ENCODE assay signal across 7 mouse cellular contexts in the genomic region with DNA sequence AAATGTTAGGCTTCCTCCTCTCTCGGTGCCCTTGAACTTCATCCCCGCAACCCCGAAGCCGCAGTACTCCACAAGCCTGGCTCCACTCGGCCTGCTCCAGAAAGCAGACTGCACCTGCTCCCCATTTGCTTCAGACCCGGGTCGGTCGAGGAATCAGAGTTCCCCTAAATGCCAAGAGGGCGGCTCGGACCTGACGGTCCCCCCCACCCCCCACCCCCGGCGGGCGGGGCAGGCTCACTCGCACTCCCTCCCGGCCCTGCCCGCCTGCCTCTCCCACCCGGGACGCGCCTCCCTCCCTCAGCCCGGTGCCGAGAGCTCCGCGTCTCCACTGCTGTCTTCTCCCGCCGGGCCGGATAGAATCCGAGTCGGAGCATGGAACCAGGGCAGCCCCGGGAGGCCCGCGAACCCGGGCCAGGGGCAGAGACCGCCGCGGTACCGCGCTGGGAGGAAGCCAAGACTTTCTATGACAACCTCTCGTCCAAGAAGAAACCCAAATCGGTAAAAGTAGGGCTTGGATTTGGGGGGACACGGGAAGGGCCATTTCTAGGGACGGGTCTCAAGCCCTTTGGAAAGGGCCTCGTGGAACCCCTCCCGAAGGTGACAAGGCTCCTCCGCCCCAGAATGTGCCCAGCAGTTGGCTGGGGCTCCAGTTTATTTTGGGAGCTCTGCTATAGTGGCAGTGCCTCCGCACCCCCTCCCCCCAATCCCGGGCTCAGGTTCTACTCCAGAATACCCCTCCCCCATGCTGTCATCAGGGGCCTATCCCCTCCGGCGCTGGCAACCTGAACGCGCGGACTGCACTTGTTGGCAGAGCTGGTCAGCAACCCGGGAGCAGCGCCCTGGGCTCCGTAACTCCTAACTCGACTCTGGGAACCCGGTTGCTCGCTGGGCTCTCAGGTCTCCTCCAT. TPM values are rescaled to one million over a fixed set of nuclear protein-coding genes. Genes with fewer than 3 reads are reported as not detected.
DNase-seq lines count a peak whose midpoint lies in the region; ATAC-seq lines count a peak whose summit lies in the region.

A gene (plus strand): TSS at position 319 of the 908 bp plus-strand sequence.

- under 1% methylated on average over 58 of the region's 58 CpGs for WGBS in forebrain, embryonic 12.5 days
- WGBS in midbrain, embryonic 10.5 days, result under 1% methylated on average over 58 of the region's 58 CpGs

- H3K9ac ChIP-seq in forebrain, embryonic 12.5 days, result peak within 1 kb of the TSS; percentile 59

- H3K9me3 ChIP-seq in forebrain, embryonic 12.5 days, result no peaks in the 10 kb centered on the region
- H3K9me3 ChIP-seq in midbrain, embryonic 10.5 days (replicated peaks), result no peaks in the 10 kb centered on the region

- no peaks in the 10 kb centered on the region for H3K36me3 ChIP-seq in forebrain, embryonic 12.5 days (replicated peaks)
- H3K36me3 ChIP-seq in midbrain, embryonic 10.5 days, result no peaks in the 10 kb centered on the region

- peak within 1 kb of the TSS; percentile 50 for H3K4me3 ChIP-seq in brown adipose tissue, adult 24 weeks (ENCODE audit: insufficient read depth, low read depth, low read length)
- H3K4me3 ChIP-seq in forebrain, embryonic 12.5 days (replicated peaks), result peak within 1 kb of the TSS; percentile 45
- peak within 1 kb of the TSS; percentile 64 for H3K4me3 ChIP-seq in midbrain, embryonic 10.5 days

- H3K27me3 ChIP-seq in forebrain, embryonic 12.5 days, result peaks cover 72% of the 10 kb centered on the region
- peaks cover 75% of the 10 kb centered on the region for H3K27me3 ChIP-seq in midbrain, embryonic 10.5 days (ENCODE audit: low read depth, poor library complexity, severe bottlenecking)

- peak; percentile 67 to 73 for DNase-seq in adrenal gland, adult 18-20 months (ENCODE audit: low spot score in 2 of 2)
- DNase-seq in heart, postnatal 14 days, result peak; percentile 62 to 79
- peak; percentile 53 to 56 for DNase-seq in layer of hippocampus, postnatal 10 days (ENCODE audit: low spot score in 2 of 2)
- DNase-seq in midbrain, embryonic 10.5 days (ENCODE audit: low spot score), result peak; percentile 50

- H3K27ac ChIP-seq in brown adipose tissue, adult 24 weeks (replicated peaks; ENCODE audit: low read depth, low read length), result peak within 1 kb of the TSS; percentile 23; the same call in 1 of the 2 replicates
- no peak within 1 kb of the TSS for H3K27ac ChIP-seq in forebrain, embryonic 12.5 days
- H3K27ac ChIP-seq in midbrain, embryonic 10.5 days (replicated peaks), result peak within 1 kb of the TSS; percentile 69; the same call in 1 of the 2 replicates

- peak; percentile 53 for ATAC-seq in forebrain, embryonic 12.5 days (ENCODE audit: low FRiP score)
- no peak for ATAC-seq in CD4-positive, CD25-positive, alpha-beta regulatory T cell, adult 4 months

- peak within 1 kb of the TSS; percentile 94 for H3K4me2 ChIP-seq in forebrain, embryonic 12.5 days

- intact Hi-C loops in heart, postnatal 14 days (cut with DNase I), result no loop called here

- 0 out of 2 replicates have a peak, but pooled peaks cover 4% of the 10 kb centered on the region for H3K4me1 ChIP-seq in brown adipose tissue, adult 24 weeks (ENCODE audit: control insufficient read depth, insufficient read depth, insufficient read length, low read length)
- H3K4me1 ChIP-seq in forebrain, embryonic 12.5 days, result peaks cover 13% of the 10 kb centered on the region
- H3K4me1 ChIP-seq in midbrain, embryonic 10.5 days, result peaks cover 19% of the 10 kb centered on the region

RNA-seq across cellular contexts. Expression of the gene that starts here (rescaled TPM):
- 10 to 100 TPM; 46.6 to 52.5 TPM for total RNA-seq in adrenal gland, adult 18-20 months (2021)
- not detected in 2 replicates for polyA plus RNA-seq in brown adipose tissue, adult 24 weeks (2012; ENCODE audit: insufficient read depth, insufficient read length, missing spikeins)
- not detected in 2 replicates for polyA plus RNA-seq in forebrain, embryonic 12.5 days (2016; fragmentation: Nextera tagmentation; extraction: Ambion mirVana)
- 10 to 100 TPM; 37.2 to 47.6 TPM for total RNA-seq in heart, postnatal 14 days (2021)
- 1 to 10 TPM; 6.9 to 7.4 TPM for total RNA-seq in layer of hippocampus, postnatal 10 days (2021)
- not detected in 2 replicates for polyA plus RNA-seq in midbrain, embryonic 10.5 days (2016; fragmentation: Nextera tagmentation; extraction: Ambion mirVana)
- polyA plus RNA-seq in CD4-positive, CD25-positive, alpha-beta regulatory T cell, adult 4 months (2017; shearing (Covaris generic)), result not detected

Comparison
In these comparisons a context has a peak if more than half of its experiments do, and no peak if none do; other contexts are left out.
1. RNA of the gene that starts here (total RNA-seq): 46.6 to 52.5 TPM in adrenal gland, adult 18-20 months and 37.2 to 47.6 TPM in heart, postnatal 14 days; 6.9 to 7.4 TPM in layer of hippocampus, postnatal 10 days; every median in the first group is over 4 times any median in the second.
2. Peak in ATAC-seq, H3K4me3 ChIP-seq, H3K9ac ChIP-seq and H3K4me2 ChIP-seq in forebrain, embryonic 12.5 days; RNA of the gene not detected or under 1 TPM.
3. Peak in DNase-seq, H3K4me3 ChIP-seq and H3K27ac ChIP-seq in midbrain, embryonic 10.5 days; RNA of the gene not detected or under 1 TPM.
4. Peak in every context shown above with its lines, with median percentiles within 50 percentile points of each other: DNase-seq and H3K4me3 ChIP-seq.